Mouse (Mus musculus) embryonic facial prominence, embryonic 15.5 days (tissue): ENCODE results near the gene Cisd3. TPM values are rescaled to one million over a fixed set of nuclear protein-coding genes. Genes with fewer than 3 reads are reported as not detected.
"Not testable (repeated sequence)": the region's sequence is repeated elsewhere in the genome, so short reads cannot be mapped to it uniquely, and the experiment has no call there.

ENCODE experiments used
- ATAC-seq: fragments of 200-750 bp; cut with Nextera tagmentation; 2 replicates; pipeline ENCODE4 v1.8.0; 2017; ENCODE audit warnings: low read depth, moderate TSS enrichment; ENCODE audit not compliant: insufficient number of reproducible peaks, low FRiP score, low TSS enrichment
- H3K27ac ChIP-seq: fragments of 300-500 bp; sonication (generic); replicated peaks from 2 replicates; pipeline ENCODE4 v1.5.1; 2015; ENCODE audit warnings: mild to moderate bottlenecking, inconsistent platforms
- H3K27me3 ChIP-seq: fragments of 300-500 bp; sonication (generic); 2 replicates; pipeline ENCODE4 v1.6.1; 2015; ENCODE audit warnings: inconsistent platforms
- H3K36me3 ChIP-seq: fragments of 300-500 bp; sonication (generic); 2 replicates; pipeline ENCODE4 v1.6.1; 2015; ENCODE audit warnings: mild to moderate bottlenecking, inconsistent platforms
- H3K4me1 ChIP-seq: fragments of 300-500 bp; sonication (generic); 2 replicates; pipeline ENCODE4 v1.6.1; 2015; ENCODE audit warnings: inconsistent platforms
- H3K4me2 ChIP-seq: fragments of 300-500 bp; sonication (generic); replicated peaks from 2 replicates; pipeline ENCODE4 v1.6.1; 2015; ENCODE audit warnings: mild to moderate bottlenecking, inconsistent platforms
- H3K4me3 ChIP-seq: fragments of 300-500 bp; sonication (generic); replicated peaks from 2 replicates; pipeline ENCODE4 v1.5.1; 2015; ENCODE audit warnings: mild to moderate bottlenecking, inconsistent platforms
- H3K9ac ChIP-seq: fragments of 300-500 bp; sonication (generic); 2 replicates; pipeline ENCODE4 v1.6.1; 2015; ENCODE audit warnings: inconsistent platforms
- H3K9me3 ChIP-seq: fragments of 300-500 bp; sonication (generic); replicated peaks from 2 replicates; pipeline ENCODE4 v1.6.1; 2016; ENCODE audit warnings: inconsistent platforms
- WGBS: fragments of 180-500 bp; shearing (Covaris S2); methylation state at CpG from one replicate; pipeline ENCODE4 v1.1.7; 2015; 5-methylcytosine and 5-hydroxymethylcytosine counted together
- polyA plus RNA-seq: library from polyadenylated mRNA; unstranded; fragments of >200 nt; fragmentation: Nextera tagmentation; extraction: Ambion mirVana; gene quantifications from 2 replicates; pipeline ENCODE4 v1.2.1, GENCODE M21; 2015

Cisd3 gene
- 30.7 and 32.7 TPM in 2 replicates for polyA plus RNA-seq

DNA sequence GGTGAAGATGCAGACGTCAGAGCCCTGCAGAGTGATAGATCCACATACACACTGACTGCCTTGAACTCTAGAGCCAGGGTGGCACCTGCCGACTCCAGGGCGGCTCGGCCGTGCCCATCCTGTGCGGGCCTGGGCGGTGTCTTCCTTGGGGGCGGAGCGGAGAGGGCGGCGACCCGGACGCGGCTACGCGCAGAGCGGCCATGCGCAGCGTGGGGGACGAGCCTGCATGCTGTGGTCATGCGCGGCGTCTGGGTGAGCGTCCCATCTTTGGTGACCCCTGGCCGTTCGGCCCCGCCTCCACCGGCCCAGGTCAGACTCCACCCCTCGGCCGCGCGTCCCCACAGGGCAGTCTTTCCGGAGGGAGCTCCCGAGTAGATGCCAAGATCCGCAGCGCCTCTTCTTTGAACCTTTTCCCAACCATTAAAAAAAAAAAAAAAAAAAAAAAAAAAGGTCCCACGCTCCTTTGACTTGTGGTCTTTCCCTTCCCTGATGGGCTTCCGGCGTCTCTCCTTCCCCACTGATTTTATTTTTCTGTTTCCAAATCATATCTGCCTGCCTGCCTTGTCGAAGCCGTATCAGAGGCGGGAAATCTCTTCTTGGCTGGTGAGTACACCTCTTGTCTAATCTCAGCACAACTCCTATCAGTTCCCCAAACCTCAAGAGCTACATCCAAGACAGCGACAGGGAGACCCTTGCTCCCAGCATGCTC, at the start of gene Cisd3:
TSS of gene Cisd3 (plus strand) at position 214 of the 709 bp plus-strand sequence.
- H3K27ac ChIP-seq: 0 out of 2 replicates have a peak within 1 kb of the TSS, but pooled peaks have one; percentile 12
- peaks cover 17% of the 10 kb centered on the region for H3K4me1 ChIP-seq
- no peak within 1 kb of the TSS for H3K9ac ChIP-seq
- ATAC-seq: peak; percentile 79
- WGBS: 1% methylated on average over 43 of the region's 43 CpGs
- peak within 1 kb of the TSS; percentile 61 for H3K4me2 ChIP-seq
- H3K9me3 ChIP-seq: no peaks in the 10 kb centered on the region
- no peaks in the 10 kb centered on the region for H3K27me3 ChIP-seq
- H3K4me3 ChIP-seq: peak within 1 kb of the TSS; percentile 40
- peaks cover 35% of the 10 kb centered on the region for H3K36me3 ChIP-seq

DNA sequence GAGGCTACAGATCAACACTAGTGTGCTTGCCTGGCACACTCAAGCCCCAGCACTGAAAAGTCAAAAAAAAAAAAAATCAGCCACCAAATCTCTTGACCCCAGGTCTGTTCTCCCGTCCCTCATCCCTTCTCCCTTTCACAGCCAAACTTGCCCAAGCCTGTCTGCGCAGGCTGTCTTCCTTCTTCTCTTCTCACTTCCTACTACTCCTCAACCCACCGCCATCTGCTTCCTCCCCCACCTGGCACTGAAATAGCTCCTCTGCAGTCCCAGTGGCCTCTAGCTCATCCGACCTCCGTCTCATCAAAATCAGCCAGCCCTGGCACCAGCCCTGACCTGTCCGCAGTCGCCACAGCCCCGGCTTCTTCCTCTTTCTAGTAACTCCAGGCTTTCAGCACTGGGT, 44.0 kb upstream of the Cisd3 start:
- Histone ChIP-seq H3K4me1 (no peaks in the 10 kb centered on the region), H3K27ac (no peak overlapping the region), H3K4me3 (no peak overlapping the region), H3K9me3 (no peaks in the 10 kb centered on the region), H3K4me2 (no peak overlapping the region), H3K27me3 (no peaks in the 10 kb centered on the region), H3K9ac (no peak overlapping the region), H3K36me3 (no peaks in the 10 kb centered on the region)
- WGBS: 51% methylated on average over 8 of the region's 8 CpGs
- ATAC-seq: no peak

DNA sequence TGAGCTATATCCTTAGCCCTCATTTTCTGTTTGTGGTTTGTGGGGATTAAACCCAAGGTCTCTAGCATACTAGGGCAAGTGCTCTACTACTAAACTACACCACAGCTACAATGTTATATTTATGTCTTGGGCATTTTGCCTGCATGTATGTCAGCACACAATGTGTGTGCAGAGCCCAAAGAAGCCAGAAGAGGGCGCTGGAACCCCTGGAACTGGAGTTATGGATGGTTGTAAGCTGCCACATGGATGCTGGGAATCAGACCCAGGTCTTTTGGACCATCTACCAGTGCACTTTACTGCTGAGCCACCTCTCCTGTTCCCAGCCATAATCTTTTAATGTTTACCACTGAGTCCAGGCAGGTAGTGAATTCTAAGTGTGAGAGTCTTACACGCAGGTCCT, 42.9 kb upstream of the Cisd3 start:
- ATAC-seq: no peak
- WGBS: 47% methylated on average over 2 of the region's 2 CpGs
- H3K4me1 ChIP-seq: no peaks in the 10 kb centered on the region

DNA sequence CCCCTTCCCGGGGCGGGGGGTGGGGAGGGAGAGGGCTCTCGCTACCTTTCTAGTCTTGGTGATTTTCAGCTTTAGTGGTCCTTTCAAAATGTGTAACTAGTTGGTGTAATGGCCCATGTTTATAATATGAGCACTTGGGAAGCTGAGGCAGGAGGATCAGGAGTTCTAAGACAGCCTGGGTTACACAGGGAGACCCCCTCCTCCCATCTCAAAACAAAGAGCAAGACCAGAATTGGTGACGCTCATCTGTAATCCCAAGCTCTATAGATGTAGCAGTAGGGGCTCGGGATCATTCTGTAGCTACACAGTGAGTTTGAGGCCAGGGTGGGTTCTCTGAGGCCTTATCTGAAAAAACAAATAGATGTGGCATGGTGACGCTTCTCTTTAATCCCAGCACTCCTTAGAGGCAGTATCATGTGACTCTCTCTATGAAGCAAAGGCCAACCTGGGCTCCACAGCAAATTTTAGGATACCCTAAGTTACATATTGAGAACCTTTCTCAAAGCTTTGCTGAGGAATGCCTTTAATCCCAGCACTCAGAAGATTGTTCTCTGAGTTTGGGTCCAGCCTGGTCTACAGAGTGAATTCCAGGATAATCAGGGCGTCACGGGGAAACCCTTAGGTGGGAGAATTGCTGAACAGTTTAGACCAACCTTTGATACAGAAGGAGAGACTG, 42.1 kb upstream of the Cisd3 start:
- H3K36me3 ChIP-seq: no peaks in the 10 kb centered on the region
- no peak overlapping the region for H3K4me3 ChIP-seq
- H3K9me3 ChIP-seq: no peaks in the 10 kb centered on the region
- H3K4me2 ChIP-seq: no peak overlapping the region
- WGBS: 79% methylated on average over 8 of the region's 8 CpGs
- H3K27me3 ChIP-seq: no peaks in the 10 kb centered on the region
- no peak overlapping the region for H3K27ac ChIP-seq
- no peak for ATAC-seq
- H3K9ac ChIP-seq: no peak overlapping the region
- no peaks in the 10 kb centered on the region for H3K4me1 ChIP-seq

More for the DNA sequence above, 42.9 kb upstream of the Cisd3 start:
- Histone ChIP-seq H3K9ac (no peak overlapping the region), H3K9me3 (no peaks in the 10 kb centered on the region), H3K36me3 (no peaks in the 10 kb centered on the region), H3K4me2 (no peak overlapping the region), H3K4me3 (no peak overlapping the region), H3K27me3 (no peaks in the 10 kb centered on the region), H3K27ac (no peak overlapping the region)

DNA sequence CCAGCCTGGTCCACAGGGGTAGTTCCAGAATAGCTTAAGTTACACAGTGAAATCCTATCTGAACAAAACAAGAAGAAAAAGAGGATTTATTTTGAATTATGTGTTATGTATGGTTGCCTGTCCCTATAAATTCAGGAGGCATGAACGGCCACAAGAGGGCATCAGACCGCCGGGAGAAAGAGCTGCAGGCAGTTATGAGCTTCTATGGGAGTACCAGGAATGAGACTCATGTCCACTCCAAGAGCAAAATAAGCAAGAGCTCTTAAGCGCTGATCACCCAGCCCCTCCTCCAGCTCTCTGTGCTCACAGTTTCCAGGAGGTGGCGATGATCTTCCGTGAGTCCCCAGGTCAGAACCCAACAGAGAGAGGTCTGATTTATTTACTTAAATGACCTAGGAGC, 40.8 kb upstream of the Cisd3 start:
- Histone ChIP-seq H3K27ac (no peak overlapping the region), H3K4me3 (no peak overlapping the region), H3K36me3 (no peaks in the 10 kb centered on the region), H3K9ac (no peak overlapping the region), H3K9me3 (no peaks in the 10 kb centered on the region), H3K4me1 (no peaks in the 10 kb centered on the region), H3K27me3 (no peaks in the 10 kb centered on the region), H3K4me2 (no peak overlapping the region)
- WGBS: 5% methylated on average over 6 of the region's 6 CpGs
- no peak for ATAC-seq

DNA sequence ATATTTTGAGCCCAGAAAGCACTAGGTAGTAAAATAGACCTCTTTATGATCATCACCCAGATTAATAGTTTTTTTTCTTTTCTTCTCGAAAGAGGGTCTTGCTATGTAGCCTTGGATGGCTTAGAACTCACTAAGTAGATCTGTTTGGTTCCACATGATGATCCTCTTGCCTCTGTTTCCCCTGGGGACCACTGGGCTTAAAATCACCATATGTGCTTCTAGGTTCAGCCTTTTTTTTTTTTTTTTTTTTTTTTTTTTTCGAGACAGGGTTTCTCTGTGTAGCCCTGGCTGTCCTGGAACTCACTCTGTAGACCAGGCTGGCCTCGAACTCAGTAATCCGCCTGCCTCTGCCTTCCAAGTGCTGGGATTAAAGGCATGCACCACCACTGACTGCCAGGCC, 37.1 kb upstream of the Cisd3 start:
- H3K4me1 ChIP-seq, H3K9ac ChIP-seq, H3K36me3 ChIP-seq, H3K27ac ChIP-seq, H3K4me2 ChIP-seq, H3K27me3 ChIP-seq, ATAC-seq, H3K4me3 ChIP-seq, H3K9me3 ChIP-seq: not testable (repeated sequence)
- 81% methylated on average over 3 of the region's 4 CpGs for WGBS

DNA sequence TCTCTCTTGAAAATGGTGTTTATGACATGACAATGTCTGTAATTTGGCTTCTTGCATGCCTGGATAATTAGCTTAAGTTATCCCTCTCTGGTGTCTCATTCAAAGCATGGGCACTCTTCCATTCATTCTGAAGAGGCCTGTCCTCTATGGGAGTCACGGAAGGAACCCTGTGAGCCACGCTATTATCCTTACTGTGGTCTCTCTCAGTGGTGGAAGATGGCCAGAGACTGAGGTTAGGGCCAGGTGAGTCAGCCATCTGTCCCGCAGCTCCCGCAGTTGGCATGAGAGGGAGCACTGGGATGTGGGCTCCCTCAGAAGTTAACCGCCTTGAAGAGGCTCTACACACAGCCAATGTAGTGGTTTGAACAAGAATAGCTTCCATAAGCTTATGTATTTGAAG, 35.3 kb upstream of the Cisd3 start:
- ATAC-seq: no peak
- Histone ChIP-seq H3K4me1 (peaks cover 3% of the 10 kb centered on the region; the same call in 1 of the 2 replicates), H3K9me3 (no peaks in the 10 kb centered on the region), H3K36me3 (no peaks in the 10 kb centered on the region), H3K27me3 (no peaks in the 10 kb centered on the region), H3K27ac (no peak overlapping the region), H3K9ac (no peak overlapping the region), H3K4me2 (no peak overlapping the region), H3K4me3 (no peak overlapping the region)
- WGBS: 58% methylated on average over 5 of the region's 5 CpGs

DNA sequence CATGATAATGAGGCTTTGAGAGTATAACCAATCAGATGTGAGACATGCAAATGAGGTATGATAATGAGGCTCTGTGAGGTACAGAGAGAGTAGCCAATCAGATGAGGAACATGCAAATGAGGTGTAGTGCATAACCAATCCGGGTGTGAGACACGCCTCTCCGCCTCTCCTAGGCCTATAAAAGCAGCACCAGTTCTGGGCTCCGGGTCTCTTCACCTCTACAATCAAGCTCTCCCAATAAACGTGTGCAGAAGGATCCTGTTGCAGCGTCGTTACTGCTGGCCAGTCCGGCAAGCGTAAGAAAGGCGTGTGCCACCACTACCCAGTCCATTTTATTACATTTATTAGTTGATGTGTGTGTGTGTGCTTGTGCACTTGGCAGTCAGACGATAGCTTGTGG, 32.2 kb upstream of the Cisd3 start:
- H3K9ac ChIP-seq, H3K27ac ChIP-seq, H3K4me2 ChIP-seq, H3K9me3 ChIP-seq, H3K27me3 ChIP-seq, ATAC-seq, H3K4me3 ChIP-seq, H3K4me1 ChIP-seq, H3K36me3 ChIP-seq: not testable (repeated sequence)
- 91% methylated on average over 11 of the region's 11 CpGs for WGBS

DNA sequence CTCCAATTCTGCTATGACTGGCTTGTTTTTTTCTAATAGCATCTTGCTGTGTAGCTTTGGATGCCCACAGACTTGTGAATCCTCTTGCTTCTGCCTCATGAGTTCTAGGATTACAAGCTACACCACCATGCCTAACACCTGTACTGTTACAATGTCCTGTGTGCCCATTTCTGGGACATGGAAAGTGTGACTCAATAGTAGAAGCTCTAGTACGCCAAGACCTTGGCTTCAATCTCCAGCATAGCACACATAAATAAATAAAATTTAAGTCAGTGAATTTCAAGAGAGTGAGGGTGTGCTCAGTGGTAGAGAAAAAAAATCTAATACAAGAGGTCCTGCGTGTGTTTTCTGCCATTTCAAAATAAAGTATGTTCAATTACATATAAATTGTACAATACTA, 31.4 kb upstream of the Cisd3 start:
- Histone ChIP-seq H3K27me3 (no peaks in the 10 kb centered on the region), H3K27ac (no peak overlapping the region), H3K36me3 (no peaks in the 10 kb centered on the region), H3K9ac (no peak overlapping the region), H3K4me3 (no peak overlapping the region), H3K4me2 (no peak overlapping the region), H3K9me3 (no peaks in the 10 kb centered on the region), H3K4me1 (peaks cover 6% of the 10 kb centered on the region)
- no peak for ATAC-seq
- 92% methylated on average over 2 of the region's 2 CpGs for WGBS

DNA sequence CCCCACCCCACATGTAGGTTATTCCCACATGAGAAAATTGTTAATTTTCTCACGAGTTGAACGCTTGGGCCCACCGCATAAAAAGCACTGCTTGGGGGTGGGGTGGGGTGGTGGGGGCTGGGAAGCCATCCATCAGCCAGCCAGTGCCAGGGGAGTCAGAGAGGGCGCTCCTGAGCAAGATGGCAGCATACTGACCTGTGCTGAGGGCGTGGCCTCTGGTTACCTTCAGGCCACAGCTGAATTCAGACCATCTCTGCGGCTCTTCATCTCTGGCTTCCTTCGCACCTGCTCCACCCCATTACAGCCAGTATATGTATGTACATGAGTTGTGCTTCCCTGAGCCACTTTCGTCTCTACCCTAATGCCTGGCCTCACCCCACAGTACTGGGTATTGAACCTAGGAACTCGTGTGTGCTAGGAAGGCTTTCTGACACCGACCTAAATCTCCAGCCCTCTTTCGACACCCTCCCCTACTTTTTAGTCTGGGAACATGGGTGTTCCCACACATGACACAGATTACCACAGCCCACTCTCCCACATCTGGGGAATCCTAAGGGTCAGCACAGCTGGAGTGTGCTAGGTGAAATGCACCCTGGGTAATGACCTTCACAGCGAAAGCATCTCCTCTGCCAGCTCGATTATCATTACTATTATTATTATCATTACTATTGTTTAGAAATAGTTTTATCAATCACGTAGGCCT, 29.2 kb upstream of the Cisd3 start:
- Histone ChIP-seq H3K4me3 (no peak overlapping the region), H3K27me3 (peaks cover 6% of the 10 kb centered on the region; the same call in 1 of the 2 replicates), H3K36me3 (no peaks in the 10 kb centered on the region), H3K4me2 (no peak overlapping the region), H3K9me3 (no peaks in the 10 kb centered on the region), H3K9ac (no peak overlapping the region), H3K4me1 (peaks cover 21% of the 10 kb centered on the region), H3K27ac (no peak overlapping the region)
- 74% methylated on average over 14 of the region's 14 CpGs for WGBS
- no peak for ATAC-seq

DNA sequence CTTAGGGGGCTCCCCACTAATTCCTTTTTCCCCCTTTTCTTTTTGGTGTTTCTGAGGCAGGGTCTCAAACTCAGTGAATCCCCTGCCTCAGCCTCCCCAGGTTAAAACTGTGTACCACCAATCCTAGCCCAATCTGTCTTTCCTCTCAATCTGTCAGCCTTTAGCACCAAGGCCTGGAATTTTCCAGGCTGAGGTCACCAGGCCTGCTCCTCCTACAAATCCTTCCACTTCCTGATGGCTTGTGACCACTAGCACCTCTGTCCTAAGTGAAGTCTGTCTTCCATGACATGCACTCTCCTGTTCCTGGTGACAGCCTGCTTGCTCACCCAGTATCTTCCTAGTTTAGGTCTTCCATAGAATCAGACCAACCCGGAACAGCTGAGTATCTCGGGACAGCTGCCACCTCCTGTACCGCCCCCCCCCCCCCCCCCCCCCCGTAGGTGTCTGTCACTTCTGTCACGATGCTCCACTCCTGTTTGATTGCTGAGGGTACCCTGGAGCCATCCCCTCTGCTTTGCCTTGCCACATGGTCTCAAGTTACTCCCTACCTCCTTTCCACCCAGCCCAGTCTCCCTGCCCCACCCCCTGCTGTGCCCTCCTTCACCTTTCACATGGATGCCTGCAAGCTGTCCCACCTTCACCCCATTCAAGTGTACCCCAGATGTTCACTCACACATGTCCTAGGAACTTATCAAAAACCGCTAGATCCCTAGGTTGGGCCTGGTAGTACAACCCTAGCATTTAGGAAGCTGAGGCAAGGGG, 28.3 kb upstream of the Cisd3 start:
- peaks cover 30% of the 10 kb centered on the region for H3K4me1 ChIP-seq
- ATAC-seq: no peak
- no peak overlapping the region for H3K4me2 ChIP-seq
- no peak overlapping the region for H3K9ac ChIP-seq
- peaks cover 15% of the 10 kb centered on the region for H3K27me3 ChIP-seq
- H3K36me3 ChIP-seq: no peaks in the 10 kb centered on the region
- no peaks in the 10 kb centered on the region for H3K9me3 ChIP-seq
- H3K4me3 ChIP-seq: no peak overlapping the region
- no peak overlapping the region for H3K27ac ChIP-seq
- WGBS: 48% methylated on average over 3 of the region's 6 CpGs
